Mouse (Mus musculus): ENCODE results near the gene Creld1. TPM values are rescaled to one million over a fixed set of nuclear protein-coding genes. Genes with fewer than 3 reads are reported as not detected.

Gene Creld1
- total RNA-seq (2021), result 10 to 100 TPM; 42.1 to 45.2 TPM
- long read RNA-seq, experiment 1, transcript Creld1-201 (10 exons, 2,306 nt), result major isoform, 67 of 81 reads
- long read RNA-seq, experiment 1, partial matches to known transcripts, result 7 of 81 reads
- long read RNA-seq, experiment 1, other reads (novel, unspliced or antisense), result 7 of 81 reads
- long read RNA-seq, experiment 2, transcript Creld1-201 (10 exons, 2,306 nt), result major isoform, 51 of 58 reads
- long read RNA-seq, experiment 2, partial matches to known transcripts, result 5 of 58 reads
- long read RNA-seq, experiment 2, other reads (novel, unspliced or antisense), result 2 of 58 reads

GRCm38 (mm10) chr6:113483100-113483615 lies at the start of gene Creld1:
Creld1 (plus strand) TSS chr6:113483297.
- DNase-seq, result peak; percentile 91 to 93
- intact Hi-C loops (cut with DNase I), result no loop called here

- no peak for DNase-seq
- intact Hi-C loops (cut with DNase I), result no loop called here
Observed at GRCm38 (mm10) chr6:113433661-113434060, 49.4 kb upstream of the Creld1 start.

- intact Hi-C loops (cut with DNase I), result no loop called here
Observed at GRCm38 (mm10) chr6:113434691-113435090, 48.4 kb upstream of the Creld1 start.

GRCm38 (mm10) chr6:113435664-113436205 lies 47.4 kb upstream of the Creld1 start, which contains the start of gene Cidec:
Cidec (minus strand) TSS chr6:113435760.
- DNase-seq, result no peak
- intact Hi-C loops (cut with DNase I), result no loop called here

More at GRCm38 (mm10) chr6:113434691-113435090, 48.4 kb upstream of the Creld1 start:
- DNase-seq, result no peak

- intact Hi-C loops (cut with DNase I), result no loop called here
- no peak for DNase-seq
Observed at GRCm38 (mm10) chr6:113437135-113437534, 46.0 kb upstream of the Creld1 start.

- DNase-seq, result no peak
Observed at GRCm38 (mm10) chr6:113438721-113439430, 44.2 kb upstream of the Creld1 start.

GRCm38 (mm10) chr6:113440686-113441085 lies 42.4 kb upstream of the Creld1 start:
- no peak for DNase-seq
- intact Hi-C loops (cut with DNase I), result no loop called here

More at GRCm38 (mm10) chr6:113438721-113439430, 44.2 kb upstream of the Creld1 start:
- intact Hi-C loops (cut with DNase I), result no loop called here

GRCm38 (mm10) chr6:113441147-113441680 lies 41.9 kb upstream of the Creld1 start:
- DNase-seq, result peak; percentile 66 to 78
- intact Hi-C loops (cut with DNase I), result no loop called here

- DNase-seq, result no peak
- intact Hi-C loops (cut with DNase I), result loop anchor here (2.0 kb wide), 1 partner anchor 25 kb away; no protein-coding TSS in a partner anchor
Observed at GRCm38 (mm10) chr6:113442087-113442441, 41.0 kb upstream of the Creld1 start.

- DNase-seq, result peak; percentile 92 to 93
- intact Hi-C loops (cut with DNase I), result loop anchor here (2.0 kb wide), 1 partner anchor 24 kb away; no protein-coding TSS in a partner anchor
Observed at GRCm38 (mm10) chr6:113442442-113443090, 40.5 kb upstream of the Creld1 start, which contains the start of gene Jagn1. Jagn1 (plus strand) TSS chr6:113442569.

GRCm38 (mm10) chr6:113443091-113443490 lies 40.0 kb upstream of the Creld1 start:
- intact Hi-C loops (cut with DNase I), result loop anchor here (2.0 kb wide), 1 partner anchor 24 kb away; no protein-coding TSS in a partner anchor
- no peak for DNase-seq

- intact Hi-C loops (cut with DNase I), result no loop called here
- no peak for DNase-seq
Observed at GRCm38 (mm10) chr6:113444207-113444965, 38.7 kb upstream of the Creld1 start.

GRCm38 (mm10) chr6:113447639-113448038 lies 35.5 kb upstream of the Creld1 start:
- DNase-seq, result no peak
- intact Hi-C loops (cut with DNase I), result no loop called here

- DNase-seq, result no peak
- intact Hi-C loops (cut with DNase I), result no loop called here
Observed at GRCm38 (mm10) chr6:113451839-113452238, 31.3 kb upstream of the Creld1 start.

GRCm38 (mm10) chr6:113455007-113455406 lies 28.1 kb upstream of the Creld1 start:
- intact Hi-C loops (cut with DNase I), result no loop called here

GRCm38 (mm10) chr6:113457952-113458534 lies 25.1 kb upstream of the Creld1 start, which contains the start of gene Il17re:
Il17re (plus strand) TSS chr6:113458484.
- intact Hi-C loops (cut with DNase I), result no loop called here
- DNase-seq, result no peak

More at GRCm38 (mm10) chr6:113455007-113455406, 28.1 kb upstream of the Creld1 start:
- no peak for DNase-seq

GRCm38 (mm10) chr6:113458635-113459034 lies 24.5 kb upstream of the Creld1 start:
- no peak for DNase-seq
- intact Hi-C loops (cut with DNase I), result no loop called here

- no peak for DNase-seq
- intact Hi-C loops (cut with DNase I), result no loop called here
Observed at GRCm38 (mm10) chr6:113464040-113464439, 19.1 kb upstream of the Creld1 start.

- intact Hi-C loops (cut with DNase I), result loop anchor here (2.0 to 5.0 kb wide), 3 partner anchors 23 to 133 kb away; partner anchors contain the start of genes Jagn1 and Ttll3
- DNase-seq, result no peak
Observed at GRCm38 (mm10) chr6:113465602-113466001, 17.5 kb upstream of the Creld1 start.
